Mouse (Mus musculus) embryonic facial prominence, embryonic 14.5 days (tissue): ENCODE data around the gene Kalrn. TPM values are rescaled to one million over a fixed set of nuclear protein-coding genes. Genes with fewer than 3 reads are reported as not detected.

Experiments used
- ATAC-seq: fragments of 200-750 bp; cut with Nextera tagmentation; 2 replicates; pipeline ENCODE4 v1.8.0; 2017; ENCODE audit warnings: low read depth, moderate number of reproducible peaks, moderate TSS enrichment
- DNase-seq: peaks from one replicate; pipeline ENCODE4 v3.0.0-alpha.2; 2015; ENCODE audit warnings: low spot score
- H3K27ac ChIP-seq: fragments of 300-500 bp; sonication (generic); replicated peaks from 2 replicates; pipeline ENCODE4 v1.5.1; 2014; ENCODE audit warnings: low read depth, mild to moderate bottlenecking, low read length, moderate library complexity
- H3K27me3 ChIP-seq: fragments of 300-500 bp; sonication (generic); replicated peaks from 2 replicates; pipeline ENCODE4 v1.6.1; 2014; ENCODE audit warnings: low read length; ENCODE audit not compliant: control insufficient read depth, insufficient read depth
- H3K36me3 ChIP-seq: fragments of 300-500 bp; sonication (generic); 2 replicates; pipeline ENCODE4 v1.6.1; 2014; ENCODE audit warnings: low read length, mixed read lengths; ENCODE audit not compliant: control insufficient read depth, insufficient read depth
- H3K4me1 ChIP-seq: fragments of 300-500 bp; sonication (generic); 2 replicates; pipeline ENCODE4 v1.6.1; 2014; ENCODE audit warnings: antibody characterized with exemption, low read length; ENCODE audit not compliant: control insufficient read depth, insufficient read depth
- H3K4me2 ChIP-seq: fragments of 300-500 bp; sonication (generic); 2 replicates; pipeline ENCODE4 v1.6.1; 2014; ENCODE audit warnings: low read depth, mild to moderate bottlenecking, low read length, moderate library complexity, mixed read lengths
- H3K4me3 ChIP-seq: fragments of 300-500 bp; sonication (generic); 2 replicates; pipeline ENCODE4 v1.5.1; 2014; ENCODE audit warnings: low read depth, mild to moderate bottlenecking, low read length
- H3K9ac ChIP-seq: fragments of 300-500 bp; sonication (generic); 2 replicates; pipeline ENCODE4 v1.6.1; 2014; ENCODE audit warnings: low read depth, mild to moderate bottlenecking, low read length, moderate library complexity, mixed read lengths
- H3K9me3 ChIP-seq: fragments of 300-500 bp; sonication (generic); 2 replicates; pipeline ENCODE4 v1.6.1; 2016; ENCODE audit warnings: low read length; ENCODE audit not compliant: control insufficient read depth
- WGBS: fragments of 180-500 bp; shearing (Covaris S2); extraction: QIAGEN DNeasy Blood & Tissue Kit; methylation state at CpG from one replicate; pipeline ENCODE4 v1.1.7; 2014; 5-methylcytosine and 5-hydroxymethylcytosine counted together
- polyA plus RNA-seq: library from polyadenylated mRNA; unstranded; fragments of >200 nt; fragmentation: Nextera tagmentation; extraction: Ambion mirVana; gene quantifications from 2 replicates; pipeline ENCODE4 v1.2.1, GENCODE M21; 2014

Gene Kalrn
- polyA plus RNA-seq, 1 experiment from 2014 or later, result 12.2 TPM

DNA sequence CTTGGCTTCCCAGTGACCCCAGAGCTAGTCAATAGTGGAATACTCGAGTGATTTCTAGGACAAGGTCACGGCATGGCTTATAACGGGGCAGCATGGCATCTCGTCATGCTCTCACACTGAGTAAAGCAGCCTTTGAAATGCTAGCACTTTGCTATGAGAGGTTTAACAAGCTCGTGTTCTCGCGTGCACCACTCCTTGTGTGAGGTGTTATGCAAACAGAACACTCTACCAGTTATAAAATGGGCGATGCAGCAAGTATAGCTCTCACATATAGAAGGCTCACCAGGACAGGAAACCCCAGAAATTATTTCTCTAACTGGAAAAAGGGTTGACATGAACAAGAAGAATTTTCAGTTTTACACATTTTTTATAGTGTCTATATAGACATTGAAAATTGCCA, 431.7 kb downstream of the Kalrn start:
- Histone ChIP-seq H3K36me3 (no peaks in the 10 kb centered on the region), H3K9me3 (no peaks in the 10 kb centered on the region), H3K4me2 (no peak overlapping the region), H3K4me3 (no peak overlapping the region), H3K27ac (no peak overlapping the region), H3K9ac (no peak overlapping the region), H3K4me1 (no peaks in the 10 kb centered on the region), H3K27me3 (no peaks in the 10 kb centered on the region)
- DNase-seq, result no peak
- 82% methylated on average over 8 of the region's 8 CpGs for WGBS
- ATAC-seq, result no peak

GRCm38 (mm10) chr16:34135074-34135473, 438.3 kb downstream of the Kalrn start:
- no peak overlapping the region for H3K4me2 ChIP-seq
- no peaks in the 10 kb centered on the region for H3K27me3 ChIP-seq
- no peaks in the 10 kb centered on the region for H3K36me3 ChIP-seq
- no peaks in the 10 kb centered on the region for H3K9me3 ChIP-seq
- WGBS, result 75% methylated on average over 2 of the region's 2 CpGs
- DNase-seq (no peak), ATAC-seq (no peak)
- H3K4me3 ChIP-seq, result no peak overlapping the region
- no peak overlapping the region for H3K9ac ChIP-seq
- H3K27ac ChIP-seq, result no peak overlapping the region
- no peaks in the 10 kb centered on the region for H3K4me1 ChIP-seq

GRCm38 (mm10) chr16:34134628-34135027, 438.7 kb downstream of the Kalrn start:
- H3K4me1 ChIP-seq, result no peaks in the 10 kb centered on the region
- DNase-seq, result no peak
- no peak overlapping the region for H3K9ac ChIP-seq
- 65% methylated on average over 3 of the region's 3 CpGs for WGBS
- ATAC-seq, result no peak
- no peaks in the 10 kb centered on the region for H3K9me3 ChIP-seq
- H3K4me3 ChIP-seq, result no peak overlapping the region
- H3K36me3 ChIP-seq, result no peaks in the 10 kb centered on the region
- no peak overlapping the region for H3K27ac ChIP-seq
- no peaks in the 10 kb centered on the region for H3K27me3 ChIP-seq
- H3K4me2 ChIP-seq, result no peak overlapping the region

DNA sequence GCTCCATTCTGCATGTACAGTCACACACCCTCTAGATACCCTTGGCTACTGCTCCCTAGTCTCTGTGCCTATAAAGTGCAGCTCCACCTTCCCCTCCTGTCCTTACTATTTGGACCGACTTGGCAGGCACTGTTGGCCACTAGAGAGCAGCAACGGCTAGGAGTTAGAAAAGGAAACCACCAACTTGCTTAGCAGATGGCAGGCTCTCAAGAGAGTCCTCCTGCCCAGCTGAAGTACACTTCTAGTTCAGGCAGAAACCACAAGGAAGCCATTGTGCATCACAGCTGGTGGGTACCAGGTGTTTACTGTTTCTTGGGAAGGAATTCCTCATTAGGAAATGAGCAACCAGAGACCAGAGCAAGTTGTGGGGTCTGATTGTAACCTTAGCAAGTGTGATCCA, 447.7 kb downstream of the Kalrn start:
- Histone ChIP-seq H3K4me1 (no peaks in the 10 kb centered on the region), H3K36me3 (no peaks in the 10 kb centered on the region), H3K27me3 (no peaks in the 10 kb centered on the region), H3K4me2 (no peak overlapping the region), H3K9me3 (no peaks in the 10 kb centered on the region), H3K27ac (no peak overlapping the region), H3K9ac (0 out of 2 replicates have a peak overlapping the region, but pooled peaks have one; percentile 42), H3K4me3 (no peak overlapping the region)
- ATAC-seq (peak; percentile 83), DNase-seq (peak; percentile 89)
- WGBS, result 0% methylated on average over 2 of the region's 2 CpGs

- Histone ChIP-seq H3K27ac (no peak overlapping the region), H3K27me3 (no peaks in the 10 kb centered on the region), H3K4me1 (no peaks in the 10 kb centered on the region), H3K4me2 (no peak overlapping the region), H3K9ac (no peak overlapping the region), H3K4me3 (no peak overlapping the region), H3K9me3 (no peaks in the 10 kb centered on the region), H3K36me3 (no peaks in the 10 kb centered on the region)
- DNase-seq (no peak), ATAC-seq (no peak)
- WGBS, result 87% methylated on average over 9 of the region's 9 CpGs
Measured at GRCm38 (mm10) chr16:34122486-34122885, 450.8 kb downstream of the Kalrn start.

DNA sequence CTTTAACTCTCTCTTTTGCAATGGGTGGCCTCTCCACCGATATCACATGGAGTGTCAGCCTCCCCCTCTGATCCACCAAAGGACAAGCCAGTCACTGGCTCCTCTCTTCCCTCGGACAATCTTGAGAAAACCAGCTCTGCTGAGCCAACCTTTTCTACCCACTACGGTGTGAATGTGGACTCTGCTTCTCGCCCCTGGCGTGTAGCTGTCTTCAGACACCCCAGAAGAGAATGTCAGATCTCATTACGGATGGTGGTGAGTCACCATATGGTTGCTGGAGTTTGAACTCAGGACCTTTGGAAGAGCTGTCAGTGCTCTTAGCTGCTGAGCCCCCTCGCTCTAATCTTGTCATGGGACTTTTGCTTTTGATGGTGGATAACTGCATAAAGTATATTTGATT, 452.0 kb downstream of the Kalrn start:
- Histone ChIP-seq H3K9me3 (no peaks in the 10 kb centered on the region), H3K4me1 (no peaks in the 10 kb centered on the region), H3K27ac (no peak overlapping the region), H3K4me2 (no peak overlapping the region), H3K9ac (no peak overlapping the region), H3K27me3 (no peaks in the 10 kb centered on the region), H3K36me3 (no peaks in the 10 kb centered on the region), H3K4me3 (no peak overlapping the region)
- 82% methylated on average over 7 of the region's 7 CpGs for WGBS
- ATAC-seq (no peak), DNase-seq (no peak)

DNA sequence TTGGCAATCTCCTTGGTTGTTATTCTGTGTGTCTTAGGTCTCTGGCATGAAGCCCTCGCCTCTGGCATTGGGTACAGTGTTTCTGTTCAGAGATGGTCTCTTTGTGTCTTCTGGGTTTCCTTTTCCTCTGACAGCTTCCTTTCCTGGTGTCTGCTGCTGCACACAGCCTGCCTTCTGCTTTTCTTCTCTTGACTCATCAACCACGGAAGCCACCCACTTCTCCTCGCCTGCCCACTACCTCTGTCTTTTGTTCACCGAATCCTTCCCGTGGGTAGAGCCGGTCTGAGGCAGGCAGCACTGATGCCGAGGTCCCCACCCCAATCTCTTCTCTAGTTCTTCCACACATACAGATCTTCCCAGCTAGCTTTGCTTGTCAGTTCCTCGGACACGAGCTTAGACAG, 452.5 kb downstream of the Kalrn start:
- ATAC-seq, result no peak
- Histone ChIP-seq H3K9ac (no peak overlapping the region), H3K9me3 (no peaks in the 10 kb centered on the region), H3K36me3 (no peaks in the 10 kb centered on the region), H3K27me3 (no peaks in the 10 kb centered on the region), H3K4me1 (no peaks in the 10 kb centered on the region), H3K4me3 (no peak overlapping the region), H3K27ac (no peak overlapping the region), H3K4me2 (no peak overlapping the region)
- WGBS, result 79% methylated on average over 9 of the region's 9 CpGs
- DNase-seq, result peak; percentile 27

- H3K36me3 ChIP-seq, result no peaks in the 10 kb centered on the region
- H3K27ac ChIP-seq, result no peak overlapping the region
- H3K27me3 ChIP-seq, result no peaks in the 10 kb centered on the region
- no peak overlapping the region for H3K4me3 ChIP-seq
- no peak for DNase-seq
- H3K4me2 ChIP-seq, result no peak overlapping the region
- H3K4me1 ChIP-seq, result no peaks in the 10 kb centered on the region
- 90% methylated on average over 7 of the region's 7 CpGs for WGBS
- no peak for ATAC-seq
- no peak overlapping the region for H3K9ac ChIP-seq
- no peaks in the 10 kb centered on the region for H3K9me3 ChIP-seq
Measured at GRCm38 (mm10) chr16:34119844-34120243, 453.5 kb downstream of the Kalrn start.

DNA sequence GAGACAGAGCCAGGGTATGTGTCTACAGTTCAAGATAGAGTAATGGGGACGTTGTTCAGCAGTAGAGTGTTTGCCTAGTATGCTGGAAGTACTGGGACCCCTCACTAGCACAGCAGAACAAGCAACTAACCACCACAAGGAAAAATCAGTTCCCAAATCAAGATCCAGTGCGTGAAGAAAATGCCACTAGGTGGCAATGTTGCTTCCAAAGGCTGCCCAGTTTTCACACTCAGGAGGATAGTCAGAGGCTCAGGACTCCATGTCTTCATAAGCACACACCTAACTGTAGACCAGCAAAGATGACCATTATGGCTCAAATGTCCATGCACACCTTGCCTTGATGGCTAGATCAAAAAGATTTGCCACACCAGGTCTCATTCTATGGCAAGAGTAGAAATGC, 454.0 kb downstream of the Kalrn start:
- no peak for ATAC-seq

More for the DNA sequence above, 454.0 kb downstream of the Kalrn start:
- Histone ChIP-seq H3K27me3 (no peaks in the 10 kb centered on the region), H3K9ac (no peak overlapping the region), H3K4me2 (no peak overlapping the region), H3K4me1 (no peaks in the 10 kb centered on the region), H3K9me3 (no peaks in the 10 kb centered on the region), H3K4me3 (no peak overlapping the region), H3K36me3 (no peaks in the 10 kb centered on the region), H3K27ac (no peak overlapping the region)
- WGBS, result 14% methylated on average over 2 of the region's 2 CpGs
- DNase-seq, result peak; percentile 42
